Mouse (Mus musculus) bone marrow macrophage, adult 2 months (primary cell): ENCODE data around the gene Snn.

Experiments
- CTCF ChIP-seq: IDR thresholded peaks from 2 replicates; pipeline ENCODE4 v1.5.1; 2012; ENCODE audit warnings: low read depth, mild to moderate bottlenecking, low read length, moderate library complexity
- POLR2A ChIP-seq: IDR thresholded peaks from 2 replicates; pipeline ENCODE4 v1.6.1; 2012; ENCODE audit warnings: mild to moderate bottlenecking, low read depth, low read length, borderline replicate concordance

DNA sequence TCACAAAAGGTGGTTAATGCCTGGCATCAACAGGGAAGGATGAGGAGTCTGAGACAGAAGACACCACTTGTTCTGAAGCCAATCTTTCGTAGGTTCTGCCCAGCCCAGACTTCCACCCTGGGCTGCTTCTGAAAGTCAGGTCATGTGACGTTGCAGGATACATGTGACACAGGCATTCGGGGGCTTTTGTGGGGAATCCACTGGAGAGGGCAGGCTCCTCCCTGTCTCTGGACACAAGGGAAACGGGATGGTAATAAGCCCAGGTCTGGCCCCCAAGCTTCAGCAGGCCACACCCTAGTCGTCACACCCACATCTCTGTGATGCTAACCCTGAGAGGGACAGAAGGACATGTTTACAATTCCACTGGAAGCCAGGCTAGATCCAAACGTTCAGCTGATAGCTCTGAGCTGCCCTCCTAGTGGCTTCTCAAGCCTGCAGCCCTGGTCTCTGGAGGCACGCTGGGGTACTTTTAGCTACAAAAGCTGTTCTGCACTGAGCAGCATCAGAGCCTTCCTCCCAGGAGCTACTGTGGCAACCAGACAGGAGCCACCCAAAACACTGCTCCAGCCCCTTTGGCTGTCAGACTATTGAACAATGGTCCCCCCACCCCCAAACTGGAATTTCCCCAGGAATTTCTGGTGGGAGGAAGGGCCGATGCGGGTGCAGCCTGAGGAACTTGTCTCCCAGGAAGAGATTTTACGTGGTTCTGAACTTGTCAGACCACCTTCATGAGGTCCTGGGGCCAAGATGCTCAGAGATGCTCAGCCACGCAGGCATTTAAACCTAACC, 42.7 kb upstream of the Snn start:
- TF ChIP-seq CTCF (no peak), POLR2A (no peak)
